Mouse (Mus musculus) cerebellum, adult (tissue): Measurements from ENCODE around the gene Zfp618.

ENCODE experiments used
- ATAC-seq: cut with Nextera tagmentation; 2 replicates; pipeline ENCODE4 v1.9.2; 2017; ENCODE audit warnings: mild to moderate bottlenecking, moderate library complexity, mixed read lengths; ENCODE audit not compliant: insufficient number of reproducible peaks, low FRiP score, low TSS enrichment

Gene Zfp618

GRCm38 (mm10) chr4:62998431-62998835 lies 33.1 kb downstream of the Zfp618 start:
- ATAC-seq, result no peak

DNA sequence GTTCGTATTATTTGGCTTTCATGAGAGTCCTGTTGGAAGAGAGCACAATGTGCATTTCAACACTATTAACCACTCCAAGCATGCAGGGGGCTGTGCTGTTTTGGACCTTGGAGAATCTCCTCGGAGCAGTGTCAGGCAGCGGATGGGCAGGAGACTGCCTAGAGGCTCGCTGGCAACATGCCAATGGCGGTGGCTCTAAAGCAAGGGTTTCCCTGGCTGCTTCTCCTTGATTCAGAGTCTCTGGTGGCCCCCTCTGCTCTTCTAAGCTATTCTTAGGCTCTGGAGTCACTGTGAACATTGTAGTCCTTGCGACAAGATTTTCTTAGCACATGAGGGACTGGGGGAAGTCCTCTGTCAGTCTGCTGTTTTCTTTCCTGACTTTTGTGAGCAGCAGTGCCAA lies 33.5 kb downstream of the Zfp618 start:
- no peak; the same call in 1 of the 2 replicates for ATAC-seq

DNA sequence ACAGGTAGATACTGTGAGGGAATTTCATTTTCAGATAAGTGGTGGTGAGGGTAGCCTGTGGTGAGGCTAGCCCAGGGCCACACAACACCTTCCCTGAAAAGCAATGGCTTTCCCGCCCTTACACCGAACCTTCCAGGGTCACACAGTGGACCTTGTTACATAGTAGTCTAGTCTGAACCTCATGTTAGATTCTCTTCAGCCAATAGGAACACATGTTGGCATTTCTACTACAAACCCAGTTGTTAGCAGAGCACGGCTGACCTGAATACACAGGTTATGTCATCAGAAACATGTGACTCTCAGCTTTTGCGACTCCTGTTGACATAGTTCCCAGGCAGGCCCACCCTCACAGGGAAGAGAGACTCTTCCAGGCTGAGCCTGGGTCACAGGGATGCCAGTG lies 33.9 kb downstream of the Zfp618 start:
- ATAC-seq, result no peak

- no peak for ATAC-seq
These were observed 34.5 kb downstream of the Zfp618 start for GRCm38 (mm10) chr4:62999916-63000315.

GRCm38 (mm10) chr4:63000316-63001055 lies 35.1 kb downstream of the Zfp618 start:
- no peak for ATAC-seq

- no peak for ATAC-seq
These were observed 37.0 kb downstream of the Zfp618 start for GRCm38 (mm10) chr4:63002386-63002785.

DNA sequence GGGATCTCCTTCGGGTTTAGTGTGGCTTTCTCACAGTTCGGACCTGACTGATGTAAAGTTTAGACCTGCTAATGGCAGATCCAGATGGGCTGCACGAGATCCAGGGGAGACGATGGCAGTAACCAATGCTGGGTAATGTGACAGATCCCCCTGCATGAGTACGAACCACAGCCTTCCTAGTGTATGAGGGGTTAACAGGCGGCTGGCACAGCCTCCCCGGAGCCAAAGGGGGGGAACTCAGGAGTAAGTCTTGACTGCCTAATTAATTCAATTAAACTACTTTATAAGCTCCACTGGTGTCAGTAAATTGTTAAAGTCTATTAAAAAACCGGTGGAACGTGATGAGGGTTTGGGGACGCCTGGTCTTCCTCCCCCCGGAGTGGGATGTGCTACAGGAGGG lies 39.1 kb downstream of the Zfp618 start:
- ATAC-seq, result no peak

DNA sequence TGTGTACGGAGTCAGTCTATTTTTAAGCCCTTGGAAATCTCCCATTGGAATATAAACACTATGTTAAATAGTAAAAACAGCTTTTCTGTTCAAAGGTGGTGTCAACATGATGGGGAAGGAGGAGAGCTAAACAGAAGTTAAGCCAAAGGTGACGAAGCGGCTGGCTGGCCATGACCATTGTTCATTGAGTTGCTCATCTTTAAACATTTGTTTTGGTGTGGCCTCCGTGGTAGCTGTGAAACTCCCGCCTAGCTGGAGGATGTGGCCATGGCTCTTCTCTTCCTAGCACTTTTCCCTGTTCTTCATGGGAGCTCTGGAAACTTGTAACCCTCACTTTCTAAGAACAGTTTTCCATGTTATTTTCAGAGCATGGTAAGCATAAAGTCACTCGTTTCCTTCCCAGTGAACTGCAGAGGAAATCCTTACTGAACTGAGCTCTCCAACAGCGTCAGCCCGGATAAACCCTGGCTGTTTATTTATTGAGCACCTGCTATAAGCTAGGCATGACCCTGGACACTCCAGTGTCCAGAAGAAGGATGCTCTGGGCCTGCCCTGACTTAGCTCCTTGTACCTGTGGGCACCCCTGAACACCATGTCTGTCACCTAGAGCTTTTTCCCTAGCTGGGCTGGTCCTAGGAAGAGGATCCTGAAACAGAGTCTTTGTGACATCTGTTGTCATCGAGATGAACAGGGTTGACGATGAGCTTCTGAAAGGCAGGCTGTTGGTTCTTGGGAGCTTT lies 40.2 kb downstream of the Zfp618 start:
- no peak for ATAC-seq

GRCm38 (mm10) chr4:63006198-63007155 lies 41.1 kb downstream of the Zfp618 start:
- ATAC-seq, result no peak

DNA sequence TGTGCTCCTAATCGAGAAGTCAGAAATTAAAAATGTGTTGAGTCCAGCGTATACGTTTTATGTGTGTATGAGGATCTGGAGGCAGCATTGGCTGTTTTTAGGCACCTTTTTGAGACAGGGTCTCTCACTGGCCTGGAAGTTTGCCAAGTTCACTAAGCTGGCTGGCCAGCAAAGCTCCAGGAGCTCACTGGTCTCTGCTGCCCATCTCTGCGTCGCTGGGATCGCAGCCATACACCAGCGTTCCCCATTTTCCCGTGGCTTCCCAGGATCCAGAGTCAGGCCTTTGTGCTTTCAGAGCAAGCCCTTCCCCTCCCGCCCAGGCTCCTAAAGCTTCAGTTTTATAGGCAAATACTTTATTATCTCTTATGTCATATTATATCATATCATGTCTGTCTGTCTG lies 42.8 kb downstream of the Zfp618 start:
- ATAC-seq, result no peak

DNA sequence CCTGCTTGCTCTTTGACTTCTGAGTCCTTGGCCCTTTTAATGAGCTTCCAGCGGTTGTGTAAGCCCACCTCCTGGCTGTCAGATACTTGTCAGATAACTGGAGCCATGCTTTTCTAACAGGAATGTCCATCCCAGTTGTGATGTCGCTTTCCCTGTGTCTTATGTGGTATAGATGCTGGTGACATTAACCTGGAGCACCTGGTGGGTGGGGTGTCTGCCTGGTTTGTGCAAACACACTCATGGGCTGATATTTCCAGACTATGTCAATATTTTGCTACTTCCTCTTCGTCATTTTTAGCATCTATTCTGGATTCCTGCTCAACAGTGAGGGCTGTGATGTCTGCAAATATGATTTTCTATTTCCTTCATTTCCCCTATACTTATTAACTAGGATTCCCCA lies 43.4 kb downstream of the Zfp618 start:
- no peak for ATAC-seq

- no peak for ATAC-seq
These were observed 44.4 kb downstream of the Zfp618 start for GRCm38 (mm10) chr4:63009821-63010220.

DNA sequence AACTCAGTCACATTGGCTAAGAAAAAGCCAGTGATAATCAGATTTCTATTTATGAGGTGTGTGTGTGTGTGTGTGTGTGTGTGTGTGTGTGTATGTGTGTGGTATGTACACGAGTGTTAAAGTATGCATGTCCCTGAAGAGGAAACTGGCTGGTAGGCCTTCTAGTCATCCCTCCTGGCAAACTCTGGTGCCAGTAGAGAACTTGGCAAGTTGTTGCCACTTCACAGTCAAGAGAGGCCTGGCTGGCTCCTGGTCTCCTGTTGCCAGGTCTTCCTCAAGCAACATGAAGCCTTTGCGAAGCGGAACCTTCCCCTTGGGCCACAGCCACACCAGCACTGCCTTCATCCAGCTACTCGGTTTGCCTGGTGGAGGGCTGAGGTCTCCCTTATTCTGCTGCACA lies 44.9 kb downstream of the Zfp618 start:
- peak; percentile 51 for ATAC-seq

GRCm38 (mm10) chr4:63018616-63019015 lies 53.2 kb downstream of the Zfp618 start:
- ATAC-seq, result no peak

GRCm38 (mm10) chr4:63019428-63019858 lies 54.1 kb downstream of the Zfp618 start:
- no peak for ATAC-seq

GRCm38 (mm10) chr4:63021034-63021700 lies 55.8 kb downstream of the Zfp618 start:
- ATAC-seq, result no peak

GRCm38 (mm10) chr4:63023465-63023864 lies 58.1 kb downstream of the Zfp618 start:
- no peak for ATAC-seq

- ATAC-seq, result no peak
These were observed 58.7 kb downstream of the Zfp618 start for GRCm38 (mm10) chr4:63024098-63024497.

GRCm38 (mm10) chr4:63024734-63025256 lies 59.4 kb downstream of the Zfp618 start:
- ATAC-seq, result no peak

DNA sequence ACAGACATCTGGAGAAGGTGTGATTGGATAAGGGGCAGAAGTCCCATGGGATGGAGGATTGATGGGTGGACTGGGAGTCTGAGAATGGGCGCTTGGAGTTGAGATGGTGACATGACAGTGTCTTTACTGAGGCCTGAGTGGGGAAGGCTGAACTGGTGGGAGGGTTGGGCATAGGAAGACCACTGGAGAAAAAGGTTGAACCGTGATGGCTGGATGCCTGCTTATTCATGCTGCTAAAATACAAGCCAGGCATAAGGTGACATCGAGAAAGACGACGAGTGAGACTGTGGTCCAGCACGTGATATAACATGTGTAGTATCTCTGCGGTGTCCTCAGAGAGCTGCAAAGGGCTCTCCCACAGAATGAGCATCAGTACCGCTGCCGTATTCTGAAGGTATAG lies 59.9 kb downstream of the Zfp618 start:
- no peak for ATAC-seq
